Mouse (Mus musculus) ES-E14 (cell line): ENCODE results near the gene Fam129c. TPM values are rescaled to one million over a fixed set of nuclear protein-coding genes. Genes with fewer than 3 reads are reported as not detected.

Source experiments
- DNase-seq: peaks from one replicate; pipeline ENCODE4 v3.0.0-alpha.2; 2013; ENCODE audit warnings: low read depth, low spot score
- H3K27ac ChIP-seq: 2 replicates; pipeline ENCODE4 v1.5.1; 2012; ENCODE audit warnings: low read depth, mild to moderate bottlenecking, low read length, moderate library complexity, mixed read lengths; ENCODE audit not compliant: poor library complexity, insufficient read depth, severe bottlenecking
- H3K36me3 ChIP-seq: 2 replicates; pipeline ENCODE4 v1.6.1; 2012; ENCODE audit warnings: mild to moderate bottlenecking, low read length, moderate library complexity, mixed read lengths; ENCODE audit not compliant: control insufficient read depth, poor library complexity, insufficient read depth, severe bottlenecking
- H3K4me1 ChIP-seq, 2 experiments: fragments of 150-350 bp in 1 of 2; sonication (generic) in 1 of 2; 2 replicates each; pipeline ENCODE4 v1.6.1; 2012; ENCODE audit warnings: low read length in 2 of 2, mild to moderate bottlenecking in 1 of 2, mixed read lengths in 1 of 2; ENCODE audit not compliant: control insufficient read depth in 2 of 2, insufficient read depth in 2 of 2, poor library complexity in 1 of 2
- H3K4me3 ChIP-seq, 2 experiments: fragments of 150-350 bp in 1 of 2; sonication (generic) in 1 of 2; 2 replicates each; pipeline ENCODE4 v1.5.1; 2012; ENCODE audit warnings: low read length in 2 of 2, low read depth in 1 of 2, mild to moderate bottlenecking in 1 of 2, mixed read lengths in 1 of 2; ENCODE audit not compliant: insufficient read depth in 1 of 2, poor library complexity in 1 of 2, severe bottlenecking in 1 of 2
- H3K9ac ChIP-seq: 2 replicates; pipeline ENCODE4 v1.6.1; 2012; ENCODE audit warnings: low read depth, mild to moderate bottlenecking, low read length, mixed read lengths; ENCODE audit not compliant: poor library complexity, insufficient read depth, severe bottlenecking
- H3K9me3 ChIP-seq: fragments of 150-350 bp; sonication (generic); 2 replicates; pipeline ENCODE4 v1.6.1; 2012; ENCODE audit warnings: low read depth, mild to moderate bottlenecking, low read length; ENCODE audit not compliant: control insufficient read depth, insufficient read depth
- CHD2 ChIP-seq: IDR thresholded peaks from 2 replicates; pipeline ENCODE4 v1.6.1; 2014; ENCODE audit warnings: mild to moderate bottlenecking, low read depth, low read length, inconsistent platforms
- HCFC1 ChIP-seq: IDR thresholded peaks from 2 replicates; pipeline ENCODE4 v1.6.1; 2012; ENCODE audit warnings: low read length, inconsistent platforms, borderline replicate concordance; ENCODE audit not compliant: insufficient read depth
- MAFK ChIP-seq: IDR thresholded peaks from 2 replicates; pipeline ENCODE4 v1.6.1; 2014; ENCODE audit warnings: mild to moderate bottlenecking, low read depth, low read length, inconsistent platforms; ENCODE audit not compliant: insufficient read depth
- ZC3H11A ChIP-seq: IDR thresholded peaks from 2 replicates; pipeline ENCODE4 v1.6.1; 2012; ENCODE audit warnings: low read depth, mild to moderate bottlenecking, inconsistent platforms, low read length, borderline replicate concordance
- ZNF384 ChIP-seq: IDR thresholded peaks from 2 replicates; pipeline ENCODE4 v1.6.1; 2012; ENCODE audit warnings: low read depth, low read length, inconsistent platforms
- in situ Hi-C, 2 experiments: fragments of 600-800 bp; cut with MboI; formaldehyde crosslinking; loops; one replicate each; pipeline ENCODE4 v1.15.1; 2025; ENCODE audit warnings: low sequenced_read_pairs in 2 of 2, inconsistent platforms in 1 of 2; ENCODE audit not compliant: unreplicated experiment in 2 of 2
- total RNA-seq: library from RNA; depleted of rRNA; stranded (reverse); fragments of 300-350 nt; gene quantifications from 2 replicates; pipeline ENCODE4 v1.2.3, GENCODE M21; 2012

Gene Fam129c
- total RNA-seq, 1 experiment: 9.0 TPM

DNA sequence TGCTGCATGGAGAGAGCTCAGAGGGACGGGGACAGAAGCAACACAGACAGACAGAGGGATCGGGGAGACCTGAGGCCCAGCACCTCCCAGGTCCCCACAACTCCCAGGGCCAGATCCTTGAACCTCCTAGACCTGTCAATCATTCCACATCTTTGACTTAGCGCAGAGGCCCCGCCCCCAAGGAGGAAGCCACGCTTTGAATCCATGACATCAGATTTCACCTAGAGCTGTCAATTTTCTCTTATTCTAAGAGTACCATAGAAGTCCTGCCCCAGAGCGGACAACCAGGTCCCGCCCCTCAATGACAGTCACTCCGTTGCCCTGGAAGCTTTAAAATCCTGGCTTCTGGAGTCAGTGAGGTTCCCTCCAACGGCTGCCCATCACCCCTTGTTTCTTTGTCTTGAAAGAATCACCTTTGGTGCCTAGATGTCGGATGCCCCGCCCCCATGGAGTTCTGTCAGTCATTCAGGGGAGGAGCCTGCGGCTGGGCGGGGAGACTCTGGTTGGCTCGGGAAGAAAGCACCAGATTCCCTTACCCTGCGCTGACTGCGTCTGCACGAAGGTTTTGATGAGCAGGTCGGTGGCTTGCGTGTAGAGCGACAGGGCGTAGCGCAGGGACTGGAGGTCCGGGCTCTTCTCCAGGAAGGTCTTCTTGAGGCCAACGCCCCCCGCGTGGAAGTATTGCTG lies 36.7 kb downstream of the Fam129c start:
- H3K9me3 ChIP-seq: no peaks in the 10 kb centered on the region
- in situ Hi-C loops: no loop called here
- H3K4me3 ChIP-seq: no peak overlapping the region

DNA sequence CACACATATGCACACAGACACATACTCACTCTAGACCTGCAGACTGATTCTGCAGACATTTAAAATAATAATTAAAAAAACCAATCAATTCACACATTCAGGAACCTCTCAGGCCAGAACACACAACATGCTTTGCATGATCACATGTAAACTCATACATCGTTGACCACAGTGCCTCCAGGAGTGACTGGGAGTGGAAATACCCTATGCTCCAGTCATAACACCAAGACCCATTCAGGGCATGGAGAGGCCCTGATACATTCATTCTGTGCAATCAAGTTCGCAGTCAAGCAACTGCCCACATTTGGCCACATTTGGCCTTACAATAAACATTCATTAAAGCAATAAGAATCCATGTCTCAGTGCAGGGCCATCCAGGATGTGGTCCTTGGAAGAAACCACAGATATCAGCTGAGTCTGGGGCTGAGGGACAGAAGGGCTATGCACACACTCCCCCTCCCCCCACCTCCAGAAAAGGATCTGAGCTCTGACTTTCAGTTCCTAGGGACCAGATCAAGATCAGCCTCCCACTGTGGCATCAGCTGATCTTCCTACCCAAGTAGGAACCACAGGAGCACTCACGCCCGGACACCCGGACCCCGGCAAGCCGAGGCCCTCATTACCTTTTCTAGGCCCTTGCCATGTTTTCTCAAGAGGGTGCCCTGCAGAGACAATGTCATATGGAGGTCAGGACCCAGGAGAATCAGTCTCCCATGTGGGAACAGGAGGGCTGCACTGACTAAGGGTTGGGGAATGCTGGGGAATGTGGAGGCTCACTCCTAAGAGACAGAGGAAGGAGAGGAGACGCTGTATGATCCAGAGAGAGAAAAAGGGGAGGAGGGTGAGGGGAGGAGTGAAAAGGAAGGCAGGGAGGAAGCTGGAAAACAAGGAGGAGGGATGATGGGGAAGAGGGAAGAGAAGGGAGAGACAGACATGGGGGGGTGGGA lies 40.0 kb downstream of the Fam129c start:
- no peaks in the 10 kb centered on the region for H3K36me3 ChIP-seq
- no peaks in the 10 kb centered on the region for H3K9me3 ChIP-seq
- H3K9ac ChIP-seq: no peak overlapping the region
- in situ Hi-C loops: no loop called here
- no peak for TF ChIP-seq MAFK
- TF ChIP-seq ZC3H11A: no peak
- no peak overlapping the region for H3K4me3 ChIP-seq
- H3K4me1 ChIP-seq: peaks cover 1 to 18% of the 10 kb centered on the region in 2 experiments; a peak in 2 of 4 replicates
- no peak overlapping the region for H3K27ac ChIP-seq
- no peak for DNase-seq

More for the DNA sequence above, 36.7 kb downstream of the Fam129c start:
- Histone ChIP-seq H3K4me1 (peaks cover 4 to 33% of the 10 kb centered on the region in 2 experiments; a peak in 2 of 4 replicates), H3K27ac (no peak overlapping the region), H3K9ac (no peak overlapping the region), H3K36me3 (no peaks in the 10 kb centered on the region)
- no peak for DNase-seq
- TF ChIP-seq ZNF384: no peak
- no peak for TF ChIP-seq MAFK

GRCm38 (mm10) chr8:71638321-71638720 lies 40.9 kb downstream of the Fam129c start:
- no peak for TF ChIP-seq ZC3H11A
- TF ChIP-seq CHD2: no peak
- TF ChIP-seq ZNF384: no peak
- DNase-seq: no peak
- Histone ChIP-seq H3K4me1 (peaks cover 1 to 12% of the 10 kb centered on the region in 2 experiments; a peak in 2 of 4 replicates), H3K4me3 (no peak overlapping the region), H3K9ac (no peak overlapping the region), H3K27ac (no peak overlapping the region), H3K9me3 (no peaks in the 10 kb centered on the region), H3K36me3 (no peaks in the 10 kb centered on the region)
- in situ Hi-C loops: no loop called here

GRCm38 (mm10) chr8:71639318-71639717 lies 41.9 kb downstream of the Fam129c start:
- Histone ChIP-seq H3K9ac (no peak overlapping the region), H3K27ac (no peak overlapping the region), H3K4me3 (no peak overlapping the region), H3K4me1 (peaks cover 1 to 10% of the 10 kb centered on the region in 2 experiments; a peak in 2 of 4 replicates), H3K36me3 (no peaks in the 10 kb centered on the region), H3K9me3 (no peaks in the 10 kb centered on the region)
- in situ Hi-C loops: no loop called here
- TF ChIP-seq MAFK: no peak
- no peak for TF ChIP-seq ZC3H11A
- TF ChIP-seq CHD2: no peak
- TF ChIP-seq HCFC1: no peak
- no peak for TF ChIP-seq ZNF384
- DNase-seq: no peak
